Mouse (Mus musculus): ENCODE measurements around the gene Bcl7c.
"Not testable (repeated sequence)": the region's sequence is repeated elsewhere in the genome, so short reads cannot be mapped to it uniquely, and the experiment has no call there.

The Bcl7c gene

DNA sequence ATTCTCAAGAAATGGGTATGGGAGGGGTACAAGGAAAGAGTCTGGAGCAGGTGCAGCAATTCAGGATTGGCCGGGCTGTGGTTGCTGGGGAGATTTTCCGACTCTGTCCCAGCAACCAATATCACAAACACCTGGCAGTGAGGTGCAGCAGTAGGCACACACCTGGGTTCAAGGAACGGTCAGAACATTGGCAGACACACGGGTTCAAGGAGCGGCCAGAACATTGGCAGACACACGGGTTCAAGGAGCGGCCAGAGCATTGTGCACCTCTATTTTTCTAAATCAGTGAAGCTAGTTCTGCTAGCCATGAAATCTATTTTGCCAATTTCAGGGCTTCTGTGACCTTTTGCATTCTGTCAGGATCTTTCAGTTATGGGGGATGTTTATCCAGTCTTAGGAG is 61.2 kb downstream of the Bcl7c start:
- not testable (repeated sequence) for DNase-seq (ENCODE audit: low spot score in 2 of 2)

GRCm38 (mm10) chr7:127646363-127646762 is 62.4 kb downstream of the Bcl7c start:
- no peak for DNase-seq (ENCODE audit: low spot score in 2 of 2)

DNA sequence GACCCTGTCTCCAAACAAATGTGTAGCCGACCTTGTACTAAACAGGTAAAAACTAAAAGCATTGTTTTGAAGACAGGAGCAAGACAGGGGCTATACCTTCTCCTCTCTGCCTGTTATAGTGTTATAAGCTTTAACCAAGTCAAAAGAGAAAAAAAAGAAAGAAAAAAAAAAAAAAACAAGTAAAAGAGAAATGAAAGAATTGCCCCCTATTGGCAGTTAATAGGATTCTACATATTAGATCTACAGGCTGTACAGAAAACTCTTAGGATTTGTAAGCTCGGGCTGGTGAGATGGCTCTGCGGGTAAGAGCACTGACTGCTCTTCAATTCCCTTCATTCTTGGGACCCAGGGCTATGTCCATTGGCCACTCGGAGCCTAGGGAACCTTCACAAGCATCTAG is 66.5 kb downstream of the Bcl7c start:
- no peak for DNase-seq (ENCODE audit: low spot score in 2 of 2)

DNA sequence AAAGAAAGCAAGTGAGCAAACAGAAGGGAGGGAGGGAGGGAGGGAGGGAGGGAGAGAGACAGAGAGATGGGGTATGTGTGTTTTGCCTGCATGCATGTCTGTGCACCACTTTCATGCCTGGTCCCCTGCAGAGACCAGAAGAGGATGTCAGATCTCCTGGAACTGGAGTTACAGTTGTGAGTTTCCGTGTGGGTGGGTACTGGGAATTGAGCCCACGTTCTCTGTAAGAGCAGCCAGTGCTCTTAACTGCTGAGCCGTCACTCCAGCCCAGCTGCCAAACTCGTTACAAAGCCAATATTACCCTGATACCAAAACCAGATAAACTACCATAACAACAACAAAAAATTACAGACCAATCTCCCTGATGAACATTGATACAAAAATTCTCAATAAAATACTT is 67.5 kb downstream of the Bcl7c start:
- no peak for DNase-seq (ENCODE audit: low spot score in 2 of 2)

DNA sequence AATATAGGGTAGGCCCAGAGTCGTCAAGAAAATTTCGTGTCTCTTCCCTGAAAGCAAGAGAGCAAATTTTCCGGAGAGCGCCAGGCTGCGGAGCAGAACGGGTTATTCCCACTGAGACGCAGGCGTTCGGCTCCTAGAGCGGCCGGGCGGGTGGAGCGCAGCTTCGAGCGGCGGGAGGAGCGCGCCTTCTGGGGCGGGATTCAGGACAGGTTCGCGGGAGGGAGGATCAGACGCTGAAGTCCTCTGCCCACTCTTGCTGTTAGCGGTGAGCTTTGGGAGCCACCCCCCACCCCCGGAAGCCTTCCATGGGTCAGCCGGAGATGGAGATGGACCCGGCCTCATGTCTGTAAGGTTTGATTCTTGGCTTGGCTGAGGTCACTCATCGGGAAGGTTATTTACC is 71.8 kb downstream of the Bcl7c start:
- no peak for DNase-seq (ENCODE audit: low spot score in 2 of 2)

DNA sequence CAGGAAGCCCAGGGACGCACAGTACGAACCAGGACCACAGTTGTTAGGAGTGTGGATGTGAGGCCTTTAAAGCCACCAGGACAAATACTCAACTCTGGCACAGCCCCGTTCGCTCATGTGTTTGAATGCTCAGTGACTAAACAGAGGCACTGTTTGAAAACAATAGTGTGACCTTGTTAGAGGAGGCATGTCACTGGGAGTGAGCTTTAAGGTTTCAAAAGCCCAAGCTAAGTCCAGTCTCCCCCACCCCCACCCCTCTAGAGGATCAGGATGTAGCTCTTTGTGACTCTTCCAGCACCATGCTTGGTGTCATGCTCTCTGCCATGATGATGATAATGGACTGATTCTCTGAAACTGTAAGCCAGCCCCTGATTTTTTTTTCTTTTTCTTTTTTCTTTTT is 77.3 kb downstream of the Bcl7c start:
- no peak for DNase-seq (ENCODE audit: low spot score in 2 of 2)

GRCm38 (mm10) chr7:127628646-127629045 is 80.1 kb downstream of the Bcl7c start:
- DNase-seq (ENCODE audit: low spot score in 2 of 2), result no peak

DNA sequence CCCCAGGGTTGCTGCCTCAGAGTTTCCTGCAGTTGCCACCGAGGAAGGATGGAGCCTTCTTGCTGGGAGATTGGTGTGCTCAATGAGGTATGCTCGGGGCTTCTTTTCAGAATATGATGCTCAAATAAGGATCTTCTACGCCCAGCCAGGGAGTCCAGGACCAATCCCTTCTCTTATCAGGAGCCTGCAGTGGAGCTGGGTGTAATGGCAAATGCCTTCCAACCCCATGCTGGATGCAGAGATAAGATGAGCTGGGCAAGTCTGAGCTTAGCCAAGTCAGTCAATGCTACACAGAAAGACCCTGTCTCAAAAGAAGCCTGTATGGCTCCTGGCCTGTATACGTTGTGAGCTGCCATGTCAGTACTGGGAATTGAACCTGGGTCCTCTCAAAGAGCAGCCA is 82.3 kb downstream of the Bcl7c start:
- peak; percentile 58 to 65 for DNase-seq (ENCODE audit: low spot score in 2 of 2)

GRCm38 (mm10) chr7:127626039-127626438 is 82.7 kb downstream of the Bcl7c start:
- DNase-seq (ENCODE audit: low spot score in 2 of 2), result no peak

DNA sequence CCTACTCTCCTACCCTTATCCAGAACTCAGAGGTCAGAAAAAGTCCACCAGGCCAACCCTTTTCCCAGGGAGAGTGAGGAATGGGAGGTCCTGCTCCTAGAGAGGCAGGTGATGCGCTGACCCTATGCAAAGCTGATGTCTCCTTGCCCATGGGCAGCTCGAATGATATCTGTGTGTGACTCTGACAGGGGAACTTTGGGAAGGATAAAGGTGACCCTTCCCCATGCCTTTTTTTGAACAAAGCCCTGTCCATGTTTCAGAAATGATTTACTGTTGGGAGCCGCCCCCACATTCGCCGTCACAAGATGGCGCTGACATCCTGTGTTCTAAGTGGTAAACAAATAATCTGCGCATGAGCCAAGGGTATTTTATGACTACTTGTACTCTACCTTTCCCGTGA is 90.3 kb downstream of the Bcl7c start:
- not testable (repeated sequence) for DNase-seq (ENCODE audit: low spot score in 2 of 2)

DNA sequence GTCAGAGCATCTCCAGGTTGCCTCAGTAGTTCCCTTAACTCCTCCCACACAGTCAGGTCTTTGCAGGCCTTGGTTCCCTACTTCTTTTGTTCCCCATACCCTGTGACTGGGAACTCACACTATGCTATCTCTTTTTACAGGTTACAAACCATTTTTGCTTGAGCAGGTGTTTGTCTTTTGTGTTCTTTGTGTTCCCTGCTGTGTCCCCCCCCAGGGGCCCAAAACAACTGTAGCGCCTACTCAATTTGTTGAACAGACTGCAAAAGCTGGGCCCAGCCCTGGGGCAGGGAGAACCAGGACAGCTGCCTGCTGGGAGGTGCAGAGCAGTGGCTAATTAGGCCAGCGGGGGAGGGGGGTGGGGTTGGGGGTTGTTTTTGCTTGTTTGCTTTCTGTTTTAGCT is 90.8 kb downstream of the Bcl7c start:
- DNase-seq (ENCODE audit: low spot score in 2 of 2), result no peak

- DNase-seq (ENCODE audit: low spot score in 2 of 2), result no peak
Measured at GRCm38 (mm10) chr7:127616881-127617280, 91.9 kb downstream of the Bcl7c start.

DNA sequence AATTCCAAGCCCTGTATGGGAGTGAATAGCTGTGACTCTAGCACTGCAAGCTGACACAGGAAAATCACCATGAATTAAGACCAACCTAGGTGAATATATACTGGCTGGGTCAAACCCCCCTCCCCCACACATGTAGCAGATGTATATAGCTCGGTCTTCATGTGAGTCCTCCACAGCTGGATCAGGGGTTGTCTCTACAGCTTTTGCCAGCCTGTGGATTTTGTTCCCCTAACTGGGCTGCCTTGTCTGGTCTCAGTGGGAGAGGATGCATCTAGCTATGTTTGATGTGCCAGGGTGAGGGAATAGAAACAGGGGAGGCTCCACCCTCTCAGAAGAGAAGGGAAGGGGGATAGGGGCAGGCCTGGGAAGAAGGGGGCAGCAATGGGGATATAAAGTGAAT is 92.4 kb downstream of the Bcl7c start:
- DNase-seq (ENCODE audit: low spot score in 2 of 2), result no peak

- DNase-seq (ENCODE audit: low spot score in 2 of 2), result peak; percentile 17 to 32
Measured at GRCm38 (mm10) chr7:127614891-127615843, 93.6 kb downstream of the Bcl7c start, which contains the start of gene Zfp629. Zfp629 (minus strand) TSS chr7:127615797.

DNA sequence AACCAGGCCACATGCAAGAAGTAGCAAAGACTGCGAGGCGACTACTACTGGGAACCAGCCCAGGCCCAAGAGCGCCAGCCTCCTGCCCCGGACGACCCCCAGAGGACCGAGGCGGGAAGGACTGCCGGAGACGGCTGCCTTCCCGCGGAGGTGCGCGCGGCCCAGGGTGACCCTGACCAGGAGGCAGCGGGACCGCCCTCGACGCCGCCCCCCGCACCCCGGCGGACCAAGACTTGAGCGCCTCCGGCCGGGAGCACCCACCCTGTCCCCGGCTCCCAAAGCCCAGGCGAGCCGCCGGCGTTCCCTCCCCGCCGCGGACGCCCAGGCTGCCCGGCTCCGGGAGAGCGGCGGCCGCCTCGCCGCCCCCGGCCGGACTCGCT is 94.2 kb downstream of the Bcl7c start:
- peak in 1 of 2 experiments; percentile 22 for DNase-seq (ENCODE audit: low spot score in 2 of 2)

- DNase-seq (ENCODE audit: low spot score in 2 of 2), result no peak
Measured at GRCm38 (mm10) chr7:127614091-127614490, 94.6 kb downstream of the Bcl7c start.

GRCm38 (mm10) chr7:127613501-127613900 is 95.2 kb downstream of the Bcl7c start:
- no peak for DNase-seq (ENCODE audit: low spot score in 2 of 2)

- no peak for DNase-seq (ENCODE audit: low spot score in 2 of 2)
Measured at GRCm38 (mm10) chr7:127611561-127611960, 97.2 kb downstream of the Bcl7c start.

Data from spleen, postnatal 36 days (tissue).